Comparison of ENCODE assay signal across 19 mouse cellular contexts in genomic region chr19:29403251-29403650, GRCm38 (mm10). TPM values are rescaled to one million over a fixed set of nuclear protein-coding genes. Genes with fewer than 3 reads are reported as not detected.
"Had no signal": no experiment of that assay in that cellular context is flagged by ENCODE, and none has a peak within 500 bp of the region (broad histone marks: within the 10 kb centered on the region; RNA-seq: fewer than 3 reads in every experiment).

No protein-coding gene starts in this region.

- H3K4me3 ChIP-seq: liver, embryonic 15.5 days; lung, embryonic 15.5 days; midbrain, embryonic 13.5 days; midbrain, embryonic 15.5 days; neural tube, embryonic 12.5 days; stomach, embryonic 15.5 days had no signal

- H3K27ac ChIP-seq: liver, embryonic 15.5 days; lung, embryonic 15.5 days; macrophage; midbrain, embryonic 13.5 days; midbrain, embryonic 15.5 days; neural tube, embryonic 12.5 days; stomach, embryonic 15.5 days; stomach, postnatal 0 days had no signal

- DNase-seq: liver, postnatal 0 days; lung, adult 2 months; lung, postnatal 14 days; lung, postnatal 36 days; right cerebral cortex, postnatal 14 days; thymus, adult 2 months; thymus, postnatal 25 days; thymus, postnatal 4 days had no signal

- H3K4me2 ChIP-seq: liver, embryonic 15.5 days; lung, embryonic 15.5 days; midbrain, embryonic 13.5 days; midbrain, embryonic 15.5 days; neural tube, embryonic 12.5 days; stomach, embryonic 15.5 days had no signal

- ATAC-seq: liver, postnatal 0 days; lung, postnatal 0 days; midbrain, embryonic 13.5 days; midbrain, embryonic 15.5 days had no signal

- H3K9ac ChIP-seq: liver, embryonic 15.5 days; liver, postnatal 0 days; lung, embryonic 15.5 days; midbrain, embryonic 13.5 days; midbrain, embryonic 15.5 days; neural tube, embryonic 12.5 days; stomach, embryonic 15.5 days had no signal

- H3K36me3 ChIP-seq: liver, embryonic 15.5 days; lung, embryonic 15.5 days; midbrain, embryonic 13.5 days; midbrain, embryonic 15.5 days; neural tube, embryonic 12.5 days; stomach, embryonic 15.5 days had no signal

- H3K4me1 ChIP-seq: liver, embryonic 15.5 days; lung, embryonic 15.5 days; midbrain, embryonic 13.5 days; midbrain, embryonic 15.5 days; neural tube, embryonic 12.5 days; stomach, embryonic 15.5 days had no signal

- H3K9me3 ChIP-seq: liver, embryonic 15.5 days; lung, embryonic 15.5 days; stomach, embryonic 15.5 days had no signal

- H3K27me3 ChIP-seq: liver, embryonic 15.5 days; lung, embryonic 15.5 days; midbrain, embryonic 13.5 days; midbrain, embryonic 15.5 days; neural tube, embryonic 12.5 days; stomach, embryonic 15.5 days had no signal

RNA-seq across cellular contexts. Expression of gene Pdcd1lg2, which starts 7.5 kb away (rescaled TPM):
- total RNA-seq: megakaryocyte progenitor cell, adult 5-6 weeks had no signal
- polyA plus RNA-seq: liver, embryonic 15.5 days; liver, postnatal 0 days; midbrain, embryonic 15.5 days; neural tube, embryonic 12.5 days; neural tube, embryonic 14.5 days; stomach, embryonic 15.5 days had no signal
